Mouse (Mus musculus) cerebellum, adult 9-11 months (tissue): ENCODE results near the gene Gm49394.
A peak's percentile ranks its signal among the peaks of the same experiment; 100 is the strongest.

Experiments
- DNase-seq: peaks from one replicate; pipeline ENCODE4 v3.0.0; 2022

Gm49394 gene

GRCm38 (mm10) chr7:142658681-142659180 lies 11.0 kb downstream of the Gm49394 start:
- DNase-seq: no peak

GRCm38 (mm10) chr7:142657821-142658614 lies 11.7 kb downstream of the Gm49394 start:
- no peak for DNase-seq

- DNase-seq: no peak
Observed at GRCm38 (mm10) chr7:142657341-142657791, 12.4 kb downstream of the Gm49394 start.

- DNase-seq: no peak
Observed at GRCm38 (mm10) chr7:142656055-142656454, 13.7 kb downstream of the Gm49394 start.

- no peak for DNase-seq
Observed at GRCm38 (mm10) chr7:142655633-142656032, 14.1 kb downstream of the Gm49394 start.

GRCm38 (mm10) chr7:142653726-142654125 lies 16.0 kb downstream of the Gm49394 start:
- no peak for DNase-seq

GRCm38 (mm10) chr7:142646676-142647075 lies 23.1 kb downstream of the Gm49394 start:
- DNase-seq: no peak

GRCm38 (mm10) chr7:142645045-142645444 lies 24.7 kb downstream of the Gm49394 start:
- DNase-seq: no peak

- peak; percentile 33 for DNase-seq
Observed at GRCm38 (mm10) chr7:142636178-142636577, 33.6 kb downstream of the Gm49394 start.

GRCm38 (mm10) chr7:142630691-142631090 lies 39.1 kb downstream of the Gm49394 start:
- peak; percentile 84 for DNase-seq

- DNase-seq: no peak
Observed at GRCm38 (mm10) chr7:142629806-142630205, 39.9 kb downstream of the Gm49394 start.

GRCm38 (mm10) chr7:142622180-142622579 lies 47.6 kb downstream of the Gm49394 start:
- no peak for DNase-seq

GRCm38 (mm10) chr7:142613077-142613476 lies 56.7 kb downstream of the Gm49394 start:
- no peak for DNase-seq

- DNase-seq: peak; percentile 42
Observed at GRCm38 (mm10) chr7:142610627-142611406, 58.9 kb downstream of the Gm49394 start.

GRCm38 (mm10) chr7:142600921-142601320 lies 68.8 kb downstream of the Gm49394 start:
- no peak for DNase-seq
